Mouse (Mus musculus): Measurements from ENCODE around the gene Mturn. TPM values are rescaled to one million over a fixed set of nuclear protein-coding genes. Genes with fewer than 3 reads are reported as not detected.

Gene Mturn
- polyA plus RNA-seq, 1 experiment from 2014 or later, result 14.7 TPM

GRCm38 (mm10) chr6:54727416-54727815 is 46.0 kb downstream of the Mturn start:
- no peak overlapping the region for H3K4me3 ChIP-seq (ENCODE audit: low read depth, low read length)
- H3K27me3 ChIP-seq (ENCODE audit: control insufficient read depth, insufficient read depth, low read length), result no peaks in the 10 kb centered on the region
- no peak overlapping the region for H3K4me2 ChIP-seq (ENCODE audit: low read depth, low read length)
- no peaks in the 10 kb centered on the region for H3K9me3 ChIP-seq (replicated peaks; ENCODE audit: control insufficient read depth, low read length)
- no peaks in the 10 kb centered on the region for H3K36me3 ChIP-seq (replicated peaks; ENCODE audit: control insufficient read depth, insufficient read depth, low read depth, low read length)
- ATAC-seq (replicated peaks; ENCODE audit: insufficient number of reproducible peaks, low FRiP score, low TSS enrichment, low read depth), result no peak
- no peaks in the 10 kb centered on the region for H3K4me1 ChIP-seq (ENCODE audit: control insufficient read depth, insufficient read depth, low read length)
- H3K27ac ChIP-seq (replicated peaks; ENCODE audit: low read depth, low read length), result no peak overlapping the region
- no peak overlapping the region for H3K9ac ChIP-seq (replicated peaks; ENCODE audit: low read length)
- DNase-seq (ENCODE audit: low spot score), result no peak
- 93% methylated on average over 5 of the region's 5 CpGs for WGBS

GRCm38 (mm10) chr6:54729451-54730105 is 48.2 kb downstream of the Mturn start:
- Histone ChIP-seq H3K27ac (replicated peaks; ENCODE audit: low read depth, low read length) (no peak overlapping the region), H3K9ac (replicated peaks; ENCODE audit: low read length) (no peak overlapping the region), H3K4me3 (ENCODE audit: low read depth, low read length) (no peak overlapping the region), H3K4me1 (ENCODE audit: control insufficient read depth, insufficient read depth, low read length) (no peaks in the 10 kb centered on the region), H3K9me3 (replicated peaks; ENCODE audit: control insufficient read depth, low read length) (no peaks in the 10 kb centered on the region), H3K36me3 (replicated peaks; ENCODE audit: control insufficient read depth, insufficient read depth, low read depth, low read length) (no peaks in the 10 kb centered on the region), H3K4me2 (ENCODE audit: low read depth, low read length) (no peak overlapping the region), H3K27me3 (ENCODE audit: control insufficient read depth, insufficient read depth, low read length) (no peaks in the 10 kb centered on the region)
- no peak for DNase-seq (ENCODE audit: low spot score)
- ATAC-seq (replicated peaks; ENCODE audit: insufficient number of reproducible peaks, low FRiP score, low TSS enrichment, low read depth), result no peak
- WGBS, result 77% methylated on average over 2 of the region's 2 CpGs

GRCm38 (mm10) chr6:54731726-54732125 is 50.3 kb downstream of the Mturn start:
- H3K9ac ChIP-seq (replicated peaks; ENCODE audit: low read length), result no peak overlapping the region
- WGBS, result 79% methylated on average over 3 of the region's 3 CpGs
- H3K9me3 ChIP-seq (replicated peaks; ENCODE audit: control insufficient read depth, low read length), result no peaks in the 10 kb centered on the region
- DNase-seq (ENCODE audit: low spot score) (no peak), ATAC-seq (replicated peaks; ENCODE audit: insufficient number of reproducible peaks, low FRiP score, low TSS enrichment, low read depth) (no peak)
- no peak overlapping the region for H3K4me3 ChIP-seq (ENCODE audit: low read depth, low read length)
- no peaks in the 10 kb centered on the region for H3K36me3 ChIP-seq (replicated peaks; ENCODE audit: control insufficient read depth, insufficient read depth, low read depth, low read length)
- H3K27ac ChIP-seq (replicated peaks; ENCODE audit: low read depth, low read length), result no peak overlapping the region
- no peaks in the 10 kb centered on the region for H3K4me1 ChIP-seq (ENCODE audit: control insufficient read depth, insufficient read depth, low read length)
- H3K4me2 ChIP-seq (ENCODE audit: low read depth, low read length), result no peak overlapping the region
- H3K27me3 ChIP-seq (ENCODE audit: control insufficient read depth, insufficient read depth, low read length), result no peaks in the 10 kb centered on the region

- DNase-seq (ENCODE audit: low spot score), result no peak
- Histone ChIP-seq H3K4me3 (ENCODE audit: low read depth, low read length) (no peak overlapping the region), H3K4me1 (ENCODE audit: control insufficient read depth, insufficient read depth, low read length) (no peaks in the 10 kb centered on the region), H3K27ac (replicated peaks; ENCODE audit: low read depth, low read length) (no peak overlapping the region), H3K36me3 (replicated peaks; ENCODE audit: control insufficient read depth, insufficient read depth, low read depth, low read length) (no peaks in the 10 kb centered on the region), H3K9me3 (replicated peaks; ENCODE audit: control insufficient read depth, low read length) (no peaks in the 10 kb centered on the region), H3K9ac (replicated peaks; ENCODE audit: low read length) (no peak overlapping the region), H3K27me3 (ENCODE audit: control insufficient read depth, insufficient read depth, low read length) (no peaks in the 10 kb centered on the region), H3K4me2 (ENCODE audit: low read depth, low read length) (no peak overlapping the region)
- no peak for ATAC-seq (replicated peaks; ENCODE audit: insufficient number of reproducible peaks, low FRiP score, low TSS enrichment, low read depth)
- WGBS, result 69% methylated on average over 7 of the region's 7 CpGs
These were observed 51.3 kb downstream of the Mturn start for GRCm38 (mm10) chr6:54732721-54733120.

- Histone ChIP-seq H3K27ac (replicated peaks; ENCODE audit: low read depth, low read length) (no peak overlapping the region), H3K27me3 (ENCODE audit: control insufficient read depth, insufficient read depth, low read length) (no peaks in the 10 kb centered on the region), H3K4me2 (ENCODE audit: low read depth, low read length) (no peak overlapping the region), H3K9me3 (replicated peaks; ENCODE audit: control insufficient read depth, low read length) (no peaks in the 10 kb centered on the region), H3K4me1 (ENCODE audit: control insufficient read depth, insufficient read depth, low read length) (no peaks in the 10 kb centered on the region), H3K36me3 (replicated peaks; ENCODE audit: control insufficient read depth, insufficient read depth, low read depth, low read length) (no peaks in the 10 kb centered on the region), H3K9ac (replicated peaks; ENCODE audit: low read length) (no peak overlapping the region), H3K4me3 (ENCODE audit: low read depth, low read length) (no peak overlapping the region)
- 80% methylated on average over 9 of the region's 9 CpGs for WGBS
- DNase-seq (ENCODE audit: low spot score), result no peak
- no peak for ATAC-seq (replicated peaks; ENCODE audit: insufficient number of reproducible peaks, low FRiP score, low TSS enrichment, low read depth)
These were observed 54.7 kb downstream of the Mturn start for GRCm38 (mm10) chr6:54736126-54736525.

- Histone ChIP-seq H3K4me1 (ENCODE audit: control insufficient read depth, insufficient read depth, low read length) (no peaks in the 10 kb centered on the region), H3K4me3 (ENCODE audit: low read depth, low read length) (no peak overlapping the region), H3K36me3 (replicated peaks; ENCODE audit: control insufficient read depth, insufficient read depth, low read depth, low read length) (no peaks in the 10 kb centered on the region), H3K27me3 (ENCODE audit: control insufficient read depth, insufficient read depth, low read length) (no peaks in the 10 kb centered on the region), H3K9ac (replicated peaks; ENCODE audit: low read length) (no peak overlapping the region), H3K4me2 (ENCODE audit: low read depth, low read length) (no peak overlapping the region), H3K27ac (replicated peaks; ENCODE audit: low read depth, low read length) (no peak overlapping the region), H3K9me3 (replicated peaks; ENCODE audit: control insufficient read depth, low read length) (no peaks in the 10 kb centered on the region)
- 82% methylated on average over 3 of the region's 3 CpGs for WGBS
- ATAC-seq (replicated peaks; ENCODE audit: insufficient number of reproducible peaks, low FRiP score, low TSS enrichment, low read depth) (no peak), DNase-seq (ENCODE audit: low spot score) (no peak)
These were observed 55.8 kb downstream of the Mturn start for GRCm38 (mm10) chr6:54737255-54737654.

GRCm38 (mm10) chr6:54737684-54738083 is 56.3 kb downstream of the Mturn start:
- WGBS, result 81% methylated on average over 3 of the region's 3 CpGs
- H3K36me3 ChIP-seq (replicated peaks; ENCODE audit: control insufficient read depth, insufficient read depth, low read depth, low read length), result no peaks in the 10 kb centered on the region
- H3K9me3 ChIP-seq (replicated peaks; ENCODE audit: control insufficient read depth, low read length), result no peaks in the 10 kb centered on the region
- H3K9ac ChIP-seq (replicated peaks; ENCODE audit: low read length), result no peak overlapping the region
- ATAC-seq (replicated peaks; ENCODE audit: insufficient number of reproducible peaks, low FRiP score, low TSS enrichment, low read depth), result no peak
- no peak overlapping the region for H3K27ac ChIP-seq (replicated peaks; ENCODE audit: low read depth, low read length)
- no peak overlapping the region for H3K4me3 ChIP-seq (ENCODE audit: low read depth, low read length)
- no peaks in the 10 kb centered on the region for H3K27me3 ChIP-seq (ENCODE audit: control insufficient read depth, insufficient read depth, low read length)
- H3K4me2 ChIP-seq (ENCODE audit: low read depth, low read length), result no peak overlapping the region
- DNase-seq (ENCODE audit: low spot score), result no peak
- H3K4me1 ChIP-seq (ENCODE audit: control insufficient read depth, insufficient read depth, low read length), result no peaks in the 10 kb centered on the region

GRCm38 (mm10) chr6:54749056-54749455 is 67.6 kb downstream of the Mturn start:
- no peaks in the 10 kb centered on the region for H3K27me3 ChIP-seq (ENCODE audit: control insufficient read depth, insufficient read depth, low read length)
- 93% methylated on average over 7 of the region's 7 CpGs for WGBS

More at GRCm38 (mm10) chr6:54749056-54749455, 67.6 kb downstream of the Mturn start:
- no peak overlapping the region for H3K4me3 ChIP-seq (ENCODE audit: low read depth, low read length)
- no peaks in the 10 kb centered on the region for H3K4me1 ChIP-seq (ENCODE audit: control insufficient read depth, insufficient read depth, low read length)
- no peaks in the 10 kb centered on the region for H3K36me3 ChIP-seq (replicated peaks; ENCODE audit: control insufficient read depth, insufficient read depth, low read depth, low read length)
- H3K27ac ChIP-seq (replicated peaks; ENCODE audit: low read depth, low read length), result no peak overlapping the region
- H3K9me3 ChIP-seq (replicated peaks; ENCODE audit: control insufficient read depth, low read length), result no peaks in the 10 kb centered on the region
- no peak overlapping the region for H3K4me2 ChIP-seq (ENCODE audit: low read depth, low read length)
- DNase-seq (ENCODE audit: low spot score) (no peak), ATAC-seq (replicated peaks; ENCODE audit: insufficient number of reproducible peaks, low FRiP score, low TSS enrichment, low read depth) (no peak)
- no peak overlapping the region for H3K9ac ChIP-seq (replicated peaks; ENCODE audit: low read length)

Measured in embryonic facial prominence, embryonic 11.5 days (tissue).